Mouse (Mus musculus) kidney, adult 11 months (tissue): ENCODE measurements around the gene Cnr2.

ENCODE experiments used
- DNase-seq: peaks from one replicate; pipeline ENCODE4 v3.0.0; 2022

Cnr2 gene

GRCm38 (mm10) chr4:135909326-135910066, 14.3 kb downstream of the Cnr2 start:
- no peak for DNase-seq

GRCm38 (mm10) chr4:135911531-135911930, 16.3 kb downstream of the Cnr2 start:
- peak; percentile 57 for DNase-seq

GRCm38 (mm10) chr4:135912164-135912563, 17.0 kb downstream of the Cnr2 start:
- no peak for DNase-seq

GRCm38 (mm10) chr4:135912835-135913234, 17.6 kb downstream of the Cnr2 start:
- DNase-seq, result no peak

GRCm38 (mm10) chr4:135913433-135913832, 18.2 kb downstream of the Cnr2 start:
- no peak for DNase-seq

- no peak for DNase-seq
These were observed 23.6 kb downstream of the Cnr2 start for GRCm38 (mm10) chr4:135918635-135919279.

- DNase-seq, result no peak
These were observed 24.1 kb downstream of the Cnr2 start for GRCm38 (mm10) chr4:135919280-135919639.

- peak; percentile 95 for DNase-seq
These were observed 25.4 kb downstream of the Cnr2 start, which contains the start of gene Fuca1 for GRCm38 (mm10) chr4:135920304-135921241. TSS of gene Fuca1 (plus strand) at chr4:135920735.

- no peak for DNase-seq
These were observed 26.3 kb downstream of the Cnr2 start for GRCm38 (mm10) chr4:135921257-135922120.

GRCm38 (mm10) chr4:135922190-135922589, 27.0 kb downstream of the Cnr2 start:
- DNase-seq, result no peak

- DNase-seq, result peak; percentile 66
These were observed 29.2 kb downstream of the Cnr2 start for GRCm38 (mm10) chr4:135924418-135924817.

- DNase-seq, result peak; percentile 66
These were observed 30.1 kb downstream of the Cnr2 start for GRCm38 (mm10) chr4:135925341-135925740.

- no peak for DNase-seq
These were observed 31.1 kb downstream of the Cnr2 start for GRCm38 (mm10) chr4:135926195-135926808.

GRCm38 (mm10) chr4:135926861-135927260, 31.7 kb downstream of the Cnr2 start:
- DNase-seq, result no peak

- no peak for DNase-seq
These were observed 33.2 kb downstream of the Cnr2 start for GRCm38 (mm10) chr4:135928376-135928775.

GRCm38 (mm10) chr4:135929405-135929804, 34.2 kb downstream of the Cnr2 start:
- DNase-seq, result no peak

- DNase-seq, result no peak
These were observed 34.6 kb downstream of the Cnr2 start for GRCm38 (mm10) chr4:135929828-135930227.

- DNase-seq, result no peak
These were observed 35.0 kb downstream of the Cnr2 start for GRCm38 (mm10) chr4:135930239-135930638.

- no peak for DNase-seq
These were observed 36.6 kb downstream of the Cnr2 start for GRCm38 (mm10) chr4:135931832-135932231.

GRCm38 (mm10) chr4:135934708-135935500, 39.7 kb downstream of the Cnr2 start:
- DNase-seq, result no peak

- DNase-seq, result no peak
These were observed 40.3 kb downstream of the Cnr2 start for GRCm38 (mm10) chr4:135935502-135935901.
